8 mouse cellular contexts compared by ENCODE assay signal in genomic region chr4:40584940-40585571, GRCm38 (mm10).
DNase-seq lines count a peak whose midpoint lies in the region; ATAC-seq lines count a peak whose summit lies in the region.

No protein-coding gene starts in this region.

- no peaks in the 10 kb centered on the region for H3K27me3 ChIP-seq in heart, embryonic 12.5 days (replicated peaks)

- no peak overlapping the region for H3K4me2 ChIP-seq in heart, embryonic 12.5 days

- H3K9ac ChIP-seq in heart, embryonic 12.5 days: no peak overlapping the region

- no peak overlapping the region for H3K27ac ChIP-seq in heart, embryonic 12.5 days (ENCODE audit: poor library complexity, severe bottlenecking)

- H3K4me1 ChIP-seq in heart, embryonic 12.5 days (replicated peaks): no peaks in the 10 kb centered on the region

- no peaks in the 10 kb centered on the region for H3K36me3 ChIP-seq in heart, embryonic 12.5 days

- intact Hi-C loops in heart, postnatal 14 days (cut with DNase I): no loop called here

- 66% methylated on average over 3 of the region's 3 CpGs for WGBS in heart, embryonic 12.5 days

- no peaks in the 10 kb centered on the region for H3K9me3 ChIP-seq in heart, embryonic 12.5 days (replicated peaks)

- no peak for ATAC-seq in heart, embryonic 12.5 days (ENCODE audit: insufficient number of reproducible peaks, low FRiP score)

- H3K4me3 ChIP-seq in heart, embryonic 12.5 days: no peak overlapping the region

- DNase-seq in heart, adult 18-20 months: peak; percentile 20 to 35
- DNase-seq in urinary bladder, postnatal 14 days (ENCODE audit: low spot score): peak; percentile 39
- DNase-seq in urinary bladder, postnatal 25 days (ENCODE audit: low spot score): no peak
- peak; percentile 19 to 55 for DNase-seq in heart, postnatal 14 days
- peak; percentile 23 for DNase-seq in retina, postnatal 7 days (ENCODE audit: low read depth, low spot score)
- no peak for DNase-seq in natural killer cell, adult 2 months (ENCODE audit: low spot score in 2 of 2)
- no peak for DNase-seq in urinary bladder, postnatal 10 days (ENCODE audit: low spot score)

Comparison
In these comparisons a context has a peak if more than half of its experiments do, and no peak if none do; other contexts are left out.
1. DNase-seq: peak in heart, adult 18-20 months (2 of 2), urinary bladder, postnatal 14 days (single experiment), heart, postnatal 14 days (2 of 2) and retina, postnatal 7 days (single experiment); none in urinary bladder, postnatal 25 days (single experiment), natural killer cell, adult 2 months (0 of 2) and urinary bladder, postnatal 10 days (single experiment).